Mouse (Mus musculus) splenic B cell, adult 2 months (primary cell): ENCODE measurements around the gene Dop1a.
A peak's percentile ranks its signal among the peaks of the same experiment; 100 is the strongest.
"Not testable (repeated sequence)": the region's sequence is repeated elsewhere in the genome, so short reads cannot be mapped to it uniquely, and the experiment has no call there.

Experiments used
- DNase-seq: peaks from one replicate; pipeline ENCODE4 v3.0.0-alpha.2; 2011; ENCODE audit warnings: low read depth, low spot score
- H3K27me3 ChIP-seq: 2 replicates; pipeline ENCODE4 v1.6.1; 2012; ENCODE audit warnings: mild to moderate bottlenecking, low read length, moderate library complexity, mixed read lengths; ENCODE audit not compliant: control insufficient read depth, poor library complexity, insufficient read depth, severe bottlenecking
- H3K36me3 ChIP-seq: 2 replicates; pipeline ENCODE4 v1.6.1; 2012; ENCODE audit warnings: mild to moderate bottlenecking, low read length, moderate library complexity, mixed read lengths; ENCODE audit not compliant: control insufficient read depth, poor library complexity, insufficient read depth, severe bottlenecking

The Dop1a gene

DNA sequence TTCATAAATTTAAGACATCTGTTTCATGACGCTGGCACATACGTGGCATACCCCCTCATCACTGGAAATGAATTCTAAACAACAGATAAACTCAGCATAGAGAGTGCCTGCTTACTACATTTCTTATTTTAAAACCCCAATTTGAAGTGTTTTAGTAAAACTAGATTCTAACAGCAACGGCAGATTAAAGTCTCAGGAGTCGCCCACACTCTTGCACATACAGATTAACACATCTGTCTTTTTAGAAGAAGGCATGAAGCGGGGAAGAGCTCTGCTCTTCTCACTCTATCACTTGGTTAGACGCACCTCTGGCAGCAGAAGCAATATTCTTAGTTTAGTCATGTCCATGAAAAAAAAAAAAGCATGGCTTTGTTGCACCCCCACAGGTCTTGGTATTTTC lies 108.2 kb downstream of the Dop1a start:
- H3K27me3 ChIP-seq: no peaks in the 10 kb centered on the region
- no peak for DNase-seq
- no peaks in the 10 kb centered on the region for H3K36me3 ChIP-seq

DNA sequence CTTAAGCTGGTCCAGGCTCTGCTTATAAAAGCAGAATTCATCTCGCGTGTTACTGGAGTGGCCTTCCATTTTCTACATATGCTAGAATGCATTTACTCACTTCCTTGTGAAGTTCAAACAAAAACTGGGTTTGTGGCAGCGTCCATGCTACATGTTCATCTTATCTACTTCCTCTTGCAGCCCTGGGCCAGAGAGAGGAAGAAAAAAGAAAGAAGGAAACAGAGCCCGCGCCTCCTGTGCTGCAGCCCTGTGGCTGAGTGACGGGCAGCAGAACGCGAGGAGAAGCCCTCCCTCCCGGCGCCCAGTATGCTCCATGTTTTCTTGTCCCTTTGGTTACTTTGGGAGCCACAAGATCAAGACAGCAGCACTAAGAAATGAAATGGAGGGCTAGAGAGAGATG lies 112.7 kb downstream of the Dop1a start:
- peak; percentile 42 for DNase-seq
- H3K36me3 ChIP-seq: no peaks in the 10 kb centered on the region
- H3K27me3 ChIP-seq: no peaks in the 10 kb centered on the region

DNA sequence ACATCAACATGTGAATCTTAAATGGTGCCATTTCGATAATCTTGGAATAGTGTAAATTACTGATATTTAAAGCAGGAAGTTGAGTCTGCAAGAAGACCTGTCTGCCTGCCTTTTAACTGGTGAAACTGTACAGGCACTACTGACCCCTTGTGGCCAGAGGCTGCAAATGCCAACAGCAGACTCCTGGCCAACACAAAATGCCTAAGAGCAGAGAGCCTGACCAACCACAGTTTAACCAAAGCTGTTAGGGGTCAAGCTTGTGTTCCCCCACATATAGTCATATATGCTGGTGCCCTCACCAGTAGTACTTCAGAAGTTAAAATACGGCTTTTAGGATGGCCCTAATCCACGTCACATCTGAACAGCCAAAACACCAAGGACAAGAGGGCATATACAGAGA lies 116.8 kb downstream of the Dop1a start:
- Histone ChIP-seq H3K27me3 (no peaks in the 10 kb centered on the region), H3K36me3 (no peaks in the 10 kb centered on the region)
- peak; percentile 84 for DNase-seq

DNA sequence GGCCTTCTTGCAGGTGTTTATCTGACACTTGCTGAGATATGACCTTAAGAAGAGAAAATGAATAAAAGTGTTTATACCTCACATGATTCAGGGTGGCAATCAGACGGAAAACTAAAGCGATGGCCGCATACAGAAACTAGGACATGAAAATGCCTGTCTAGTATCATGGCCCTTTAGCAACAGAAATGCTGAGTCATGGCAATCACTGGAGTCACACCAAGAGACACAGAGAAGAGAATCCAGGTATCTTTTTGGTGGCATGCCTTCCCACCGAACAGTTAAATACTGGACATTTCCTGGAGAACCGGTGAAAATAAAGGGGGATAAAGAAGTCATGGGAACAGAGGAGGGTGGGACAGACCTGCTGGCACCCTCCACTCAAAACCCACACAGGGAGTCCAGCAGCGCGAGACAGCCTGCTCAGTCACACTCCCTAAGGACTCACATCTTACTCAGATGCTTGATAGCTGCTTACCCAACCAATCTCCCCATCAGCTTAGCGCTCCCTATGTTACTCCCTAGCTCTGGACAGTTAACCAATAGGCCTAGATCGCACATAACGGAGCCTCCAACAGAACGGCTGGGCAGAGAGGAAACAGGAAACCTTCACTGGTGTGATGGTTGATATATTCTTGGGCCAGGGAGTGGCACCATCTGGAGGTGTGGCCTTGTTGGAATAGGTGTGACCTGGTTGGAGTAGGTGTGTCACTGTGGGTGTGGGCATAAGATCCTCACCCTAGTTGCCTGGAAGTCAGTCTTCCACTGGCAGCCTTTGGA lies 120.3 kb downstream of the Dop1a start:
- no peaks in the 10 kb centered on the region for H3K36me3 ChIP-seq

DNA sequence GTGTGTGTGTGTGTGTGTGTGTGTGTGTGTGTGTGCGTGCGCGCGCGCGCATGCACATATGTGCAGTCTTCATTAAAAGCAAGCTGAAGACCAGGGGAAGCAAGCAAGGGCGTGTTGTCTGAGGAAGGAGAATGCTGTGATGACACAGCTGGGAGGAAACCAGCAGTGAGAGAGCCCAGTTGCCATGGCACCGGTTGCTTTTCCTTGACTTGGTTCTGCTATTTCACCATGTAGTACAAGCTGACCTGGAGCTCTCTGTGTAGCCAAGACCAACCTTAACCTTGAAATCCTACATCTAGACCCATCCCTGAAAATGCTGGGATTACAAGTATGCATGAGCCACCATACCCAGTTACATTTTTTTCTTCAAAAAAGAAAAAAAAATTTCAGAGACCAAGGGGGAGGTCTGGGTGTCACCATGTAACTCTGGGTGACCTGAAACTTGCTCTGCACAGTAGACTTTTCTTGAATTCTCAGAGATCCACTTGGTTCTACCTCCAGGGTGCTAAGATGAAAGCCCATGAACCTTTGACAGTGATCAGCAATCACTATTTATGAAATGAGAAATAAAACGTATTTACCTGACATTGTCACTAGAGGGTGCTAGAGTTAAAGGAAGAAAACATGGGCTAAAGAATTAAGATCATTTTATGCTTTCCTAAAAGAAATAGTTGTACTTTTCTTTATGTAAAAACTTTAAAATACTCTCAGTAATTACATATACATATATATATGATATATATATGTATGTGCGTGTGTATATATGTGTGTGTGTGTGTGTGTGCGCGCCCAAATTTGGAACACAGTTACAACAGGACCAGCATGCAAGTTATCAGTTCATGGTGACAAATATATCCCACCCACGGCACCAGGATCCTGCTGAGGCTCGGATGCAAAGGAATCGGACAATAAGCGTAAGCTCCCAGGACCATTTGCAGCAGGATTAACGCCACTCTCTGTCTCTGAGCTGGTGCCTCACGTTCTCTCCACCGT lies 126.0 kb downstream of the Dop1a start:
- Histone ChIP-seq H3K36me3 (no peaks in the 10 kb centered on the region), H3K27me3 (no peaks in the 10 kb centered on the region)
- DNase-seq: peak; percentile 46

More for the DNA sequence above, 120.3 kb downstream of the Dop1a start:
- H3K27me3 ChIP-seq: no peaks in the 10 kb centered on the region
- DNase-seq: no peak

DNA sequence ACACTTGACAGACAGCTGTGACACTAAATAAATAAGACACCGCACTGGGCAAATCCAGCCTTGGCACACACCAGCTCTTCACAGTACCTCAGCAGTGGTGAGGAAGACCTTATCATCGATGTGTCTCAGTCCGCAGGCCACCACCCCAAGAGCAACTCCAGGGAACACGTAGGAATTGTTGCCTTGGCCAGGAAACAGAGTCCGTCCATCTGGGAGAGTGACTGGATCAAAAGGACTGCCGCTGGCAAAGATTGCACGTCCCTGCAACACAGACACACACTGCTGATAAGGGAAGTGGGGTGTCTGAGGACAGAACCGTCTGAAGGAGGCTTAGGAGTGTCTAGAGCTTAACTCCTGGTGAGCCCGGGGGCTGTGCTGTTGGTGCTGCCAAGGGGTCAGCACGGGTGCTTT lies 127.4 kb downstream of the Dop1a start:
- H3K27me3 ChIP-seq, H3K36me3 ChIP-seq, DNase-seq: not testable (repeated sequence)

DNA sequence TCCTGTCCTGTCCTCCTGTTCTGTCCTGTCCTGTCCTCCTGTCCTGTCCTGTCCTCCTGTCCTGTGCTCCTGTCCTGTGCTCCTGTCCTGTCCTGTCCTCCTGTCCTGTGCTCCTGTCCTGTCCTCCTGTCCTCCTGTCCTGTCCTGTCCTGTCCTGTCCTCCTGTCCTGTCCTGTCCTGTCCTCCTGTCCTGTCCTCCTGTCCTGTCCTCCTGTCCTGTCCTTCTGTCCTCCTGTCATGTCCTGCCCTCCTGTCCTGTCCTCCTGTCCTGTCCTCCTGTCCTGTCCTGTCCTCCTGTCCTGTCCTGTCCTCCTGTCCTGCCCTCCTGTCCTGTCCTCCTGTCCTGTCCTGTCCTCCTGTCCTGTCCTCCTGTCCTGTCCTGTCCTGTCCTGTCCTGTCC lies 130.0 kb downstream of the Dop1a start:
- not testable (repeated sequence) for H3K36me3 ChIP-seq, DNase-seq, H3K27me3 ChIP-seq

DNA sequence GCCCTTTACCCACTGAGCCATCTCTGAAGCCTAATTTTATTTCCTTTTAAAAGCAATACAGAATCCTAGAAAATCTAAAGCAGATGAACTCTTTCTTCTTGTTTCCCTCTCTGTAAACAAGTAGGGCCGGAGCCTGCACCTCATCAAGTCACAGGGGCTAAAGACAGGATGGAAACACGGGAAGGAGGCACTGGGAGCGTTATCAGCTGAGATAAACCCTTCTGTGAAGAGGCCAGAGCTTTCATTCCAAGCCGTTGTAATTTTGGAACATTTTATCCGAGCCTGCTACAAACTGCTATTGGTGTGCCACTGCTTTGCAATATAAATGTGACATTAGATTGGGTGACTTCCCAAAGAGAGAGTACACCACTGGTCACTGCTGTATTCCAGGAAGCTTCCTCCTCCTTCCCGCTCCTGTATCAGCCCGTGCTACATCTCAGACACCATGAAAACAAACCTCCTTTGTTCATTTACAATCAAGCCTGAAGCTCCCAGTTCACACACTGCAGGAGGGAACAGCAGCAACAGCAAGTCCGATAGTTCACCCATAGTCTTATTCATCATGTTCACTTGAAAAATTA lies 132.9 kb downstream of the Dop1a start:
- Histone ChIP-seq H3K27me3 (no peaks in the 10 kb centered on the region), H3K36me3 (no peaks in the 10 kb centered on the region)
- DNase-seq: no peak
